7 mouse cellular contexts compared by ENCODE assay signal in the genomic region with DNA sequence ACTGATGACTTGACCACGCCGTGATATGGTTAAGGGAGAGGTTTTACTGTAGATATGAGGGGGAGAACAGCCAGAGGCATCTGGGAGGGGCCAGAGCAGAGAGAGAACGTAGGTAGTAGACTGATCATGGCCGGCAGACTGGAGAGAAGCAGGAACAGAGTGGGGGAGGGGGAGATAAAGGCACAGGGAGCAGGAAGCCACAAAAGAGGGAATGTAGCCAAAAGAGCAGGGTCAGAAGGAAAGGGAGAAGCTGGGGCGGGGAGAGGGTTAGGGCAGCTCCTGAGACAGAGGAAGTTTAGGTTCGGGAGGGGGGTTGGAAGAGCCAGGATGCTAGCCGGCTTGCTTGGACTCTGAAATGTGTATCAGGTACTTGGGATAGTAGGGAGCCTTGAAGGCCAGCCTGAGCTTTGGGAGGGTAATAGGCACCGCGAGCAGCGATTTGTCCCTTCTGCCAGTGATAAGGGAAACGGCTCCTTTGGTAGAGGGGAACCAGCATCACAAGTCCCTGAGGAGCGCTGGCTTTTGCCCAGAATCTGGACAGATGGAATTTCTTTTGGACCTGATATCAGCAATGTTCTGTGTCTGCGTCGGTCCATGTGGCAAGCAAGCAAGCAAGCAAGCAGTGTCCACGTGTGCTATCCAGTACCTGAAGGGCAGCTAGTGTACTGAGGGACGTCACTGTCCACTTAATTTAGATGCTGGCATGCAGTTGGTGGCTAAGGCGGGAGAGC. TPM values are rescaled to one million over a fixed set of nuclear protein-coding genes. Genes with fewer than 3 reads are reported as not detected.
DNase-seq lines count a peak whose midpoint lies in the region; ATAC-seq and TF ChIP-seq lines count a peak whose summit lies in the region.

No protein-coding gene starts in this region.

- TF ChIP-seq CTCF in heart, postnatal 0 days (IDR thresholded peaks at IDR 0.05; ENCODE audit: low read depth) = no peak

- peak overlapping the region; percentile 36 for H3K4me3 ChIP-seq in heart, postnatal 0 days (ENCODE audit: low read depth, low read length)
- peak overlapping the region; percentile 80 for H3K4me3 ChIP-seq in megakaryocyte, embryonic 14.5 days (replicated peaks)

- 7% methylated on average over 17 of the region's 17 CpGs for WGBS in heart, postnatal 0 days

- peaks cover 16% of the 10 kb centered on the region for H3K4me1 ChIP-seq in heart, postnatal 0 days (ENCODE audit: control insufficient read depth, insufficient read depth)
- peaks cover 46% of the 10 kb centered on the region for H3K4me1 ChIP-seq in megakaryocyte, embryonic 14.5 days

- no peak for TF ChIP-seq EP300 in heart, postnatal 0 days (IDR thresholded peaks at IDR 0.05; ENCODE audit: low read depth)

- no peaks in the 10 kb centered on the region for H3K9me3 ChIP-seq in heart, postnatal 0 days (replicated peaks; ENCODE audit: control insufficient read depth, low read length)
- peaks cover 6% of the 10 kb centered on the region; the same call in 1 of the 2 replicates for H3K9me3 ChIP-seq in megakaryocyte, embryonic 14.5 days

- DNase-seq in T-cell, adult 2 months (ENCODE audit: low spot score) = peak; percentile 7
- DNase-seq in embryo, embryonic 9.5 days (ENCODE audit: extremely low spot score) = peak; percentile 78
- DNase-seq in heart, postnatal 0 days (ENCODE audit: low spot score) = peak; percentile 87
- DNase-seq in kidney, postnatal 25 days = peak; percentile 59 to 68
- DNase-seq in testis, postnatal 14 days (ENCODE audit: low spot score) = peak; percentile 65
- no peak for DNase-seq in right cerebral cortex, postnatal 4 days

- H3K4me2 ChIP-seq in heart, postnatal 0 days (ENCODE audit: low read depth, low read length) = peak overlapping the region; percentile 66

- no peaks in the 10 kb centered on the region for H3K36me3 ChIP-seq in heart, postnatal 0 days (replicated peaks; ENCODE audit: control insufficient read depth, insufficient read depth, low read length)
- no peaks in the 10 kb centered on the region for H3K36me3 ChIP-seq in megakaryocyte, embryonic 14.5 days (replicated peaks; ENCODE audit: low read length)

- peak overlapping the region; percentile 50 for H3K9ac ChIP-seq in heart, postnatal 0 days (replicated peaks; ENCODE audit: low read depth, low read length)

- H3K27me3 ChIP-seq in heart, postnatal 0 days (ENCODE audit: control insufficient read depth, insufficient read depth, low read length) = no peaks in the 10 kb centered on the region
- peaks cover 8% of the 10 kb centered on the region for H3K27me3 ChIP-seq in megakaryocyte, embryonic 14.5 days (replicated peaks)

- H3K27ac ChIP-seq in heart, postnatal 0 days (ENCODE audit: low read depth) = peak overlapping the region; percentile 83

- peak; percentile 85 for ATAC-seq in heart, postnatal 0 days (ENCODE audit: insufficient read depth, low read depth)

RNA-seq across cellular contexts. Expression of gene Cox7a2l, which starts 10.7 kb away (rescaled TPM):
- total RNA-seq in heart, postnatal 0 days (2014; rRNA removed; ENCODE audit: low replicate concordance) = 487 and 666 TPM in 2 replicates
- polyA plus RNA-seq in heart, postnatal 0 days (2015; fragmentation: Nextera tagmentation; extraction: Ambion mirVana) = 339 and 342 TPM in 2 replicates
- 8.5 and 30.9 TPM in 2 replicates for polyA plus RNA-seq in megakaryocyte, embryonic 14.5 days (2012; ENCODE audit: insufficient read depth, low replicate concordance)

Comparison
In these comparisons a context has a peak if more than half of its experiments do, and no peak if none do; other contexts are left out.
1. RNA of gene Cox7a2l, which starts 10.7 kb away (polyA plus RNA-seq): 339 to 342 TPM in heart, postnatal 0 days; 8.5 to 30.9 TPM in megakaryocyte, embryonic 14.5 days; every median in the first group is over 10 times any median in the second.